Mouse (Mus musculus) midbrain, postnatal 0 days (tissue): ENCODE results near the gene Lce1l. TPM values are rescaled to one million over a fixed set of nuclear protein-coding genes. Genes with fewer than 3 reads are reported as not detected.
A peak's percentile ranks its signal among the peaks of the same experiment; 100 is the strongest.
"Not testable (repeated sequence)": the region's sequence is repeated elsewhere in the genome, so short reads cannot be mapped to it uniquely, and the experiment has no call there.

Experiments used
- ATAC-seq: fragments of 200-750 bp; cut with Nextera tagmentation; 2 replicates; pipeline ENCODE4 v1.8.0; 2017; ENCODE audit warnings: moderate number of reproducible peaks, mild to moderate bottlenecking, moderate TSS enrichment, moderate library complexity; ENCODE audit not compliant: low FRiP score
- DNase-seq: peaks from one replicate; pipeline ENCODE4 v3.0.0-alpha.2; 2015; ENCODE audit warnings: low spot score
- H3K27ac ChIP-seq: fragments of 300-500 bp; sonication (generic); 2 replicates; pipeline ENCODE4 v1.5.1; 2014; ENCODE audit warnings: low read depth, mild to moderate bottlenecking, low read length, mixed read lengths
- H3K27me3 ChIP-seq: fragments of 300-500 bp; sonication (generic); 2 replicates; pipeline ENCODE4 v1.6.1; 2014; ENCODE audit warnings: low read length, control low read depth, mixed read lengths; ENCODE audit not compliant: insufficient read depth
- H3K36me3 ChIP-seq: fragments of 300-500 bp; sonication (generic); 2 replicates; pipeline ENCODE4 v1.6.1; 2014; ENCODE audit warnings: low read length, control low read depth, mixed read lengths; ENCODE audit not compliant: insufficient read depth
- H3K4me1 ChIP-seq: fragments of 300-500 bp; sonication (generic); 2 replicates; pipeline ENCODE4 v1.6.1; 2014; ENCODE audit warnings: mild to moderate bottlenecking, control low read depth, antibody characterized with exemption, low read length, mixed read lengths; ENCODE audit not compliant: insufficient read depth
- H3K4me2 ChIP-seq: fragments of 300-500 bp; sonication (generic); 2 replicates; pipeline ENCODE4 v1.6.1; 2014; ENCODE audit warnings: low read depth, mild to moderate bottlenecking, low read length, mixed read lengths; ENCODE audit not compliant: poor library complexity, severe bottlenecking
- H3K4me3 ChIP-seq: fragments of 300-500 bp; sonication (generic); 2 replicates; pipeline ENCODE4 v1.5.1; 2014; ENCODE audit warnings: low read depth, mild to moderate bottlenecking, low read length, moderate library complexity
- H3K9ac ChIP-seq: fragments of 300-500 bp; sonication (generic); replicated peaks from 2 replicates; pipeline ENCODE4 v1.6.1; 2014; ENCODE audit warnings: mild to moderate bottlenecking, low read length, moderate library complexity, mixed read lengths; ENCODE audit not compliant: poor library complexity, severe bottlenecking
- H3K9me3 ChIP-seq: fragments of 300-500 bp; sonication (generic); 2 replicates; pipeline ENCODE4 v1.6.1; 2016; ENCODE audit warnings: low read length, control low read depth
- CTCF ChIP-seq: IDR thresholded peaks from 2 replicates; pipeline ENCODE4 v1.5.1; 2016; ENCODE audit warnings: antibody characterized with exemption, mild to moderate bottlenecking
- WGBS: fragments of 180-500 bp; shearing (Covaris S2); extraction: QIAGEN DNeasy Blood & Tissue Kit; methylation state at CpG from one replicate; pipeline ENCODE4 v1.1.7; 2014; 5-methylcytosine and 5-hydroxymethylcytosine counted together
- polyA plus RNA-seq: library from polyadenylated mRNA; unstranded; fragments of >200 nt; fragmentation: Nextera tagmentation; extraction: Ambion mirVana; gene quantifications from 2 replicates; pipeline ENCODE4 v1.2.1, GENCODE M21; 2015
- total RNA-seq: library from RNA; depleted of rRNA; stranded (reverse); fragments of >200 nt; gene quantifications from 2 replicates; pipeline ENCODE4 v1.2.3, GENCODE M21; 2014; rRNA removed

Gene Lce1l
- total and polyA plus RNA-seq, 2 experiments from 2014 or later = not detected

DNA sequence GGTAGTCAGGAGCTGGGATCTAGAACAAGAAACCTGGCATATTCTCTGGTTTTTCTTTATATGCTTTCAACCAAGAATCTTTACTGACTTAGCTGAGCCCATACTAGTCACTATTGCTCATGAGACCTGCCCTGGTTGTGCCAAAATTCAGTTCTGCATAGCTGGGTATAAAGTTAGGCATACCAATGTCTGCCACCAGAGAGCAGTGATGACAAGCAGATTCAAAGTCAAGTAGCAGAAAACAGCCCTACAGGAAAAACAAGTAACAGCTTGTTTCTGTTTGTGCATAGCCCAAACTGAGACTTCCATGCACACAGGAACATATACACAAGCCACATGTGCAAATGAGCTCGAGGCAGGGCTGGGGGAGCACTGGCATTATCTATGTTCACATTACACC lies 25.3 kb downstream of the Lce1l start:
- H3K4me1 ChIP-seq = no peaks in the 10 kb centered on the region
- no peaks in the 10 kb centered on the region for H3K27me3 ChIP-seq
- H3K36me3 ChIP-seq = no peaks in the 10 kb centered on the region
- TF ChIP-seq CTCF = peak; percentile 60
- H3K4me3 ChIP-seq = no peak overlapping the region
- 13% methylated on average over 1 of the region's 1 CpGs for WGBS
- H3K9me3 ChIP-seq = no peaks in the 10 kb centered on the region
- no peak overlapping the region for H3K9ac ChIP-seq
- ATAC-seq (no peak), DNase-seq (peak; percentile 14)
- no peak overlapping the region for H3K27ac ChIP-seq
- H3K4me2 ChIP-seq = no peak overlapping the region

DNA sequence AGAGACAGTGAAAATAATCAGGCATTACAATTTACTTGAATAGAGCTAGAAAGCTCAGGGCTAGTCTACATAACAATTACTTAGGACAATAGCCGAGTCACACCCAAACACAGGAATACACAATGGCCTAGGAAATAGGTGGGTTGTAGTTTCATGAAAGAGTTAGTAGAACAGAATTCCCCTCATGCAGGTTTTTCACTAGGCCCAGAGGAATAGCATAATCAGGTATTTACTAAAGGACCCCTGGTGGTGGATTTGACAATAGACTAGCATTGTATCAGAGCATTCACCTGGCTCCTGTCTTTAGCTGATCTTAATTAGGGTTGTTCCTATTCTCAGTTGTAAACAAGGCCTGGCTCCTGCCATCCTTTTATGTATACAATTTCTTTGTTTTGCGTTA lies 35.0 kb downstream of the Lce1l start:
- not testable (repeated sequence) for H3K9ac ChIP-seq, H3K9me3 ChIP-seq, H3K27ac ChIP-seq, H3K4me2 ChIP-seq, ATAC-seq, H3K27me3 ChIP-seq, H3K4me3 ChIP-seq, H3K4me1 ChIP-seq, H3K36me3 ChIP-seq, DNase-seq
- 92% methylated on average over 2 of the region's 2 CpGs for WGBS

DNA sequence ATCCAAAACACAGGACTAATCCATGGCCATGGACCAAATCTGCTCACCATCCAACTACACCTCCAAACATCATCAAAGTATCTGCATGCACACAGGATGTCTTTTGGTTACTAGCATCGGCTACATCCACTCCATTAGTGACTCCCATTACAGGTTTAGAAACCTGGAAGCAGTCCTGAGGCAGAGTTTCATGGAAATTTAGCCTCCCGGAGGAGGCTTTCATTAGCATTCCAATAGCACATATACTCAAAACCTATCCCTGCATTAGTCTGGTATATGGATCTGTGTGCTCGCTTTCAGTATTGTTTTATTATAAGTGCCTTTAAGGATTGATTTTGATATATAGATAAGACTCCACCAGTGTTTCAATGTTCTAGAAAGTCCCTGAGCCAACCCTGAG lies 35.5 kb downstream of the Lce1l start:
- ATAC-seq = no peak
- no peak for TF ChIP-seq CTCF
- no peaks in the 10 kb centered on the region for H3K27me3 ChIP-seq
- no peaks in the 10 kb centered on the region for H3K4me1 ChIP-seq
- no peak for DNase-seq
- H3K9ac ChIP-seq = no peak overlapping the region
- H3K27ac ChIP-seq = no peak overlapping the region
- WGBS = 88% methylated on average over 3 of the region's 3 CpGs
- no peaks in the 10 kb centered on the region for H3K36me3 ChIP-seq
- H3K4me2 ChIP-seq = no peak overlapping the region
- no peak overlapping the region for H3K4me3 ChIP-seq
- no peaks in the 10 kb centered on the region for H3K9me3 ChIP-seq

DNA sequence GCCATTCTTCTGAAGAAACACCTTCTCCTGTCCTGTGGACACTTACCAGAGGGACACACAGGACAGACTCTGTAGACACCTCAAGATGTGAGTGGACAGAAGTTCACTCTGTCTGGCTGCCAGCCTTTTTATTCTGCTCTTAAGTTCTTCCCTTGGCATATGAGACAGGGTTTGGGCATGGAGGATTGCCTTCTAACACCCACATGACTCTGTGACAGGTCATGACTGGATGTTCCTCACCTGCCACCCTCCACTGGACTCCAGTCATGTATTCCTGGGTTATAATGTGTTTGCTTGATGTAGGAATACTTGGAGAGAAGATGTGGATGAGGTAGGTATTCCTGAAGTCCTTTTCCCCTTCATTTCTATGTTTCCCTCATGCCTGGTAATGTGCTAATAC lies 43.3 kb downstream of the Lce1l start, which contains the start of gene Lce1k:
TSS of gene Lce1k (minus strand) at position 101 of the 400 bp plus-strand sequence.
- no peaks in the 10 kb centered on the region for H3K36me3 ChIP-seq
- no peak within 1 kb of the TSS for H3K4me3 ChIP-seq
- H3K4me1 ChIP-seq = no peaks in the 10 kb centered on the region
- no peak within 1 kb of the TSS for H3K27ac ChIP-seq
- no peak for DNase-seq
- ATAC-seq = no peak
- no peak within 1 kb of the TSS for H3K9ac ChIP-seq
- no peaks in the 10 kb centered on the region for H3K9me3 ChIP-seq
- H3K4me2 ChIP-seq = no peak within 1 kb of the TSS
- H3K27me3 ChIP-seq = no peaks in the 10 kb centered on the region
- no peak for TF ChIP-seq CTCF

Other genes with a start within 250 kb of the Lce1l start
- gene 2210017I01Rik, start 243.8 kb downstream of the Lce1l start, total RNA-seq = not detected in 2 replicates
- not detected in 2 replicates for gene 2210017I01Rik, start 243.8 kb downstream of the Lce1l start, polyA plus RNA-seq
- not detected in 2 replicates for gene Lce6a, start 229.6 kb downstream of the Lce1l start, total RNA-seq
- not detected in 2 replicates for gene Lce6a, start 229.6 kb downstream of the Lce1l start, polyA plus RNA-seq
- gene Lce1a1, start 203.0 kb downstream of the Lce1l start, total RNA-seq = 0.99 TPM in 1 of 2 replicates, not detected in the other
- gene Lce1a1, start 203.0 kb downstream of the Lce1l start, polyA plus RNA-seq = not detected in 2 replicates
- 2.7 TPM in 1 of 2 replicates, not detected in the other for gene Lce1b, start 194.4 kb downstream of the Lce1l start, total RNA-seq
- gene Lce1b, start 194.4 kb downstream of the Lce1l start, polyA plus RNA-seq = not detected in 2 replicates
- not detected in 2 replicates for gene Lce1a2, start 181.0 kb downstream of the Lce1l start, total RNA-seq
- gene Lce1a2, start 181.0 kb downstream of the Lce1l start, polyA plus RNA-seq = not detected in 2 replicates
- 4.8 TPM in 1 of 2 replicates, not detected in the other for gene Lce1c, start 172.0 kb downstream of the Lce1l start, total RNA-seq
- gene Lce1c, start 172.0 kb downstream of the Lce1l start, polyA plus RNA-seq = not detected in 2 replicates
- 1.4 TPM in 1 of 2 replicates, not detected in the other for gene Lce1d, start 164.1 kb downstream of the Lce1l start, total RNA-seq
- gene Lce1d, start 164.1 kb downstream of the Lce1l start, polyA plus RNA-seq = not detected in 2 replicates
- not detected in 2 replicates for gene Lce1e, start 142.2 kb downstream of the Lce1l start, total RNA-seq
- gene Lce1e, start 142.2 kb downstream of the Lce1l start, polyA plus RNA-seq = not detected in 2 replicates
- not detected in 2 replicates for gene Lce1f, start 130.9 kb downstream of the Lce1l start, total RNA-seq
- not detected in 2 replicates for gene Lce1f, start 130.9 kb downstream of the Lce1l start, polyA plus RNA-seq
- not detected in 2 replicates for gene Gm38119, start 112.2 kb downstream of the Lce1l start, total RNA-seq
- not detected in 2 replicates for gene Gm38119, start 112.2 kb downstream of the Lce1l start, polyA plus RNA-seq
- gene Lce1g, start 98.9 kb downstream of the Lce1l start, total RNA-seq = 1.9 TPM in 1 of 2 replicates, not detected in the other
- gene Lce1g, start 98.9 kb downstream of the Lce1l start, polyA plus RNA-seq = not detected in 2 replicates
- gene Lce1h, start 86.2 kb downstream of the Lce1l start, total RNA-seq = not detected in 2 replicates
- gene Lce1h, start 86.2 kb downstream of the Lce1l start, polyA plus RNA-seq = not detected in 2 replicates
- gene Lce1i, start 72.4 kb downstream of the Lce1l start, total RNA-seq = 0.66 TPM in 1 of 2 replicates, not detected in the other
- gene Lce1i, start 72.4 kb downstream of the Lce1l start, polyA plus RNA-seq = not detected in 2 replicates
- gene Lce1j, start 60.8 kb downstream of the Lce1l start, total RNA-seq = not detected in 2 replicates
- not detected in 2 replicates for gene Lce1j, start 60.8 kb downstream of the Lce1l start, polyA plus RNA-seq
- not detected in 2 replicates for gene Lce1k, start 43.4 kb downstream of the Lce1l start, total RNA-seq
- not detected in 2 replicates for gene Lce1k, start 43.4 kb downstream of the Lce1l start, polyA plus RNA-seq
- 0.82 TPM in 1 of 2 replicates, not detected in the other for gene Kprp, start 24.0 kb downstream of the Lce1l start, total RNA-seq
- not detected in 2 replicates for gene Kprp, start 24.0 kb downstream of the Lce1l start, polyA plus RNA-seq
- 0.71 TPM in 1 of 2 replicates, not detected in the other for gene 2310050C09Rik, start 18.9 kb upstream of the Lce1l start, total RNA-seq
- gene 2310050C09Rik, start 18.9 kb upstream of the Lce1l start, polyA plus RNA-seq = not detected in 2 replicates
- gene Lce3a, start 74.9 kb upstream of the Lce1l start, total RNA-seq = not detected in 2 replicates
- not detected in 2 replicates for gene Lce3a, start 74.9 kb upstream of the Lce1l start, polyA plus RNA-seq
- gene Lce3b, start 81.7 kb upstream of the Lce1l start, total RNA-seq = not detected in 2 replicates
- not detected in 2 replicates for gene Lce3b, start 81.7 kb upstream of the Lce1l start, polyA plus RNA-seq
- not detected in 2 replicates for gene Lce3c, start 93.2 kb upstream of the Lce1l start, total RNA-seq
- gene Lce3c, start 93.2 kb upstream of the Lce1l start, polyA plus RNA-seq = not detected in 2 replicates
- gene Lce3d, start 106.1 kb upstream of the Lce1l start, total RNA-seq = not detected in 2 replicates
- gene Lce3d, start 106.1 kb upstream of the Lce1l start, polyA plus RNA-seq = not detected in 2 replicates
- not detected in 2 replicates for gene Lce3e, start 115.8 kb upstream of the Lce1l start, total RNA-seq
- not detected in 2 replicates for gene Lce3e, start 115.8 kb upstream of the Lce1l start, polyA plus RNA-seq
- gene Lce3f, start 140.9 kb upstream of the Lce1l start, total RNA-seq = not detected in 2 replicates
- not detected in 2 replicates for gene Lce3f, start 140.9 kb upstream of the Lce1l start, polyA plus RNA-seq
- 1.7 and 6.4 TPM in 2 replicates for gene Crct1, start 164.4 kb upstream of the Lce1l start, total RNA-seq
- 1.3 and 2.5 TPM in 2 replicates for gene Crct1, start 164.4 kb upstream of the Lce1l start, polyA plus RNA-seq
- gene Lce1m, start 167.8 kb upstream of the Lce1l start, total RNA-seq = 15.7 TPM in 1 of 2 replicates, not detected in the other
- not detected in 2 replicates for gene Lce1m, start 167.8 kb upstream of the Lce1l start, polyA plus RNA-seq
- not detected in 2 replicates for gene Gm4858, start 217.5 kb upstream of the Lce1l start, total RNA-seq
- gene Gm4858, start 217.5 kb upstream of the Lce1l start, polyA plus RNA-seq = not detected in 2 replicates